Mouse (Mus musculus) ovary, adult 18-20 months (tissue): Measurements from ENCODE around the gene Magt1.
"Not testable (repeated sequence)": the region's sequence is repeated elsewhere in the genome, so short reads cannot be mapped to it uniquely, and the experiment has no call there.

Experiments used
- DNase-seq: peaks from one replicate; pipeline ENCODE4 v3.0.0; 2022; ENCODE audit warnings: low spot score, mixed read lengths

The Magt1 gene

GRCm38 (mm10) chrX:106011465-106012159, at the start of gene Magt1:
TSS of gene Magt1 (minus strand) at chrX:106011906.
- DNase-seq, result peak; percentile 85

- no peak for DNase-seq
Measured at GRCm38 (mm10) chrX:106048191-106048590, 36.5 kb upstream of the Magt1 start.

GRCm38 (mm10) chrX:106045928-106046327, 34.2 kb upstream of the Magt1 start:
- DNase-seq, result no peak

- DNase-seq, result no peak
Measured at GRCm38 (mm10) chrX:106045455-106045854, 33.7 kb upstream of the Magt1 start.

GRCm38 (mm10) chrX:106043863-106044617, 32.3 kb upstream of the Magt1 start:
- DNase-seq, result no peak

GRCm38 (mm10) chrX:106037185-106037752, 25.6 kb upstream of the Magt1 start:
- no peak for DNase-seq

GRCm38 (mm10) chrX:106035727-106036126, 24.0 kb upstream of the Magt1 start:
- no peak for DNase-seq

GRCm38 (mm10) chrX:106031124-106031523, 19.4 kb upstream of the Magt1 start:
- DNase-seq, result no peak

- no peak for DNase-seq
Measured at GRCm38 (mm10) chrX:106030176-106030575, 18.5 kb upstream of the Magt1 start.

GRCm38 (mm10) chrX:106027343-106027674, 15.6 kb upstream of the Magt1 start:
- DNase-seq, result no peak

GRCm38 (mm10) chrX:106026418-106027342, 15.0 kb upstream of the Magt1 start, which contains the start of gene Atp7a:
TSS of gene Atp7a (plus strand) at chrX:106027276.
- DNase-seq, result peak; percentile 86

GRCm38 (mm10) chrX:106017516-106017915, 5.8 kb upstream of the Magt1 start:
- DNase-seq, result no peak

- DNase-seq, result no peak
Measured at GRCm38 (mm10) chrX:106017102-106017501, 5.4 kb upstream of the Magt1 start.

GRCm38 (mm10) chrX:106015571-106016322, 4.0 kb upstream of the Magt1 start, which contains the start of gene Cox7b:
TSS of gene Cox7b (plus strand) at chrX:106015700.
- DNase-seq, result peak; percentile 59

- DNase-seq, result not testable (repeated sequence)
Measured at GRCm38 (mm10) chrX:106014741-106015377, 3.2 kb upstream of the Magt1 start.

- DNase-seq, result no peak
Measured at GRCm38 (mm10) chrX:106013217-106013616, 1.5 kb upstream of the Magt1 start.

GRCm38 (mm10) chrX:106012559-106012958, 853 bp upstream of the Magt1 start:
- DNase-seq, result no peak

GRCm38 (mm10) chrX:106010762-106011161, 944 bp downstream of the Magt1 start:
- no peak for DNase-seq

- no peak for DNase-seq
Measured at GRCm38 (mm10) chrX:106001605-106002004, 10.1 kb downstream of the Magt1 start.

- not testable (repeated sequence) for DNase-seq
Measured at GRCm38 (mm10) chrX:105957091-105957490, 54.6 kb downstream of the Magt1 start.

GRCm38 (mm10) chrX:105953999-105954398, 57.7 kb downstream of the Magt1 start:
- DNase-seq, result no peak
